Comparison of ENCODE assay signal across 9 mouse cellular contexts in genomic region chr12:112221754-112222439, GRCm38 (mm10).
DNase-seq lines count a peak whose midpoint lies in the region; ATAC-seq and TF ChIP-seq lines count a peak whose summit lies in the region.
"Had no signal": no experiment of that assay in that cellular context is flagged by ENCODE, and none has a peak within 500 bp of the region (broad histone marks: within the 10 kb centered on the region; RNA-seq: fewer than 3 reads in every experiment).

No protein-coding gene starts in this region.

- no peak for TF ChIP-seq POLR2A in limb, embryonic 14.5 days (IDR thresholded peaks at IDR 0.05; ENCODE audit: borderline replicate concordance, extremely low read depth, insufficient read depth, insufficient read length)

- no peak overlapping the region for H3K9ac ChIP-seq in heart, embryonic 12.5 days
- no peak overlapping the region for H3K9ac ChIP-seq in forebrain, postnatal 0 days
- no peak overlapping the region for H3K9ac ChIP-seq in limb, embryonic 14.5 days (ENCODE audit: low read depth, low read length, severe bottlenecking)
- H3K9ac ChIP-seq in intestine, embryonic 16.5 days (ENCODE audit: low read depth, low read length), result no peak overlapping the region
- H3K9ac ChIP-seq: heart, embryonic 15.5 days had no signal

- no peak overlapping the region for H3K4me3 ChIP-seq in heart, embryonic 12.5 days
- H3K4me3 ChIP-seq in forebrain, postnatal 0 days (ENCODE audit: low read depth, low read length), result no peak overlapping the region
- no peak overlapping the region for H3K4me3 ChIP-seq in limb, embryonic 14.5 days (replicated peaks; ENCODE audit: low read length)
- H3K4me3 ChIP-seq in intestine, embryonic 16.5 days (ENCODE audit: low read length), result no peak overlapping the region
- H3K4me3 ChIP-seq: heart, embryonic 15.5 days had no signal

- no peak for DNase-seq in heart, postnatal 4 days
- peak; percentile 72 for DNase-seq in forebrain, postnatal 0 days
- no peak for DNase-seq in limb, embryonic 14.5 days (ENCODE audit: low spot score)
- DNase-seq in right cerebral cortex, postnatal 10 days (ENCODE audit: low spot score in 2 of 2), result peak; percentile 80 to 81
- DNase-seq in spleen, adult 12 weeks (ENCODE audit: low spot score), result no peak
- DNase-seq in urinary bladder, postnatal 36 days (ENCODE audit: low spot score in 2 of 2), result no peak

- no peak for ATAC-seq in heart, embryonic 12.5 days (ENCODE audit: insufficient number of reproducible peaks, low FRiP score)
- ATAC-seq in forebrain, postnatal 0 days, result peak; percentile 74
- 0 out of 2 replicates have a peak, but pooled peaks have one; percentile 13 for ATAC-seq in limb, embryonic 14.5 days (ENCODE audit: low FRiP score, low read depth)
- ATAC-seq in intestine, embryonic 16.5 days, result no peak

- no peak overlapping the region for H3K27ac ChIP-seq in heart, embryonic 12.5 days (ENCODE audit: poor library complexity, severe bottlenecking)
- H3K27ac ChIP-seq in forebrain, postnatal 0 days (ENCODE audit: low read depth, low read length), result no peak overlapping the region
- H3K27ac ChIP-seq in limb, embryonic 14.5 days (replicated peaks; ENCODE audit: low read depth, low read length), result no peak overlapping the region
- H3K27ac ChIP-seq in intestine, embryonic 16.5 days (ENCODE audit: low read length), result no peak overlapping the region
- H3K27ac ChIP-seq: heart, embryonic 15.5 days had no signal

- peaks cover 12% of the 10 kb centered on the region; the same call in 1 of the 2 replicates for H3K27me3 ChIP-seq in heart, embryonic 12.5 days (replicated peaks)
- no peaks in the 10 kb centered on the region for H3K27me3 ChIP-seq in forebrain, postnatal 0 days (ENCODE audit: insufficient read depth, low read length)
- no peaks in the 10 kb centered on the region for H3K27me3 ChIP-seq in limb, embryonic 14.5 days (ENCODE audit: control insufficient read depth, insufficient read depth, low read length)
- no peaks in the 10 kb centered on the region for H3K27me3 ChIP-seq in intestine, embryonic 16.5 days (replicated peaks; ENCODE audit: control insufficient read depth, insufficient read depth, low read length)

- peaks cover 54% of the 10 kb centered on the region for H3K4me1 ChIP-seq in heart, embryonic 12.5 days (replicated peaks)
- H3K4me1 ChIP-seq in forebrain, postnatal 0 days (ENCODE audit: insufficient read depth), result peaks cover 18% of the 10 kb centered on the region
- peaks cover 5% of the 10 kb centered on the region for H3K4me1 ChIP-seq in limb, embryonic 14.5 days (ENCODE audit: control insufficient read depth, insufficient read depth, low read length)
- H3K4me1 ChIP-seq in intestine, embryonic 16.5 days (ENCODE audit: control insufficient read depth, insufficient read depth, low read length), result peaks cover 9% of the 10 kb centered on the region; the same call in 1 of the 2 replicates

- H3K9me3 ChIP-seq in heart, embryonic 12.5 days (replicated peaks), result no peaks in the 10 kb centered on the region
- H3K9me3 ChIP-seq in forebrain, postnatal 0 days (ENCODE audit: low read length), result no peaks in the 10 kb centered on the region
- H3K9me3 ChIP-seq in limb, embryonic 14.5 days (ENCODE audit: control insufficient read depth, low read length), result no peaks in the 10 kb centered on the region
- no peaks in the 10 kb centered on the region for H3K9me3 ChIP-seq in intestine, embryonic 16.5 days (ENCODE audit: control insufficient read depth, low read length)
- H3K9me3 ChIP-seq: heart, embryonic 15.5 days had no signal

- WGBS in heart, embryonic 12.5 days, result 35% methylated on average over 19 of the region's 19 CpGs
- WGBS in forebrain, postnatal 0 days, result 9% methylated on average over 19 of the region's 19 CpGs
- WGBS in limb, embryonic 14.5 days, result 19% methylated on average over 19 of the region's 19 CpGs
- WGBS in intestine, embryonic 16.5 days, result 41% methylated on average over 19 of the region's 19 CpGs

- no peak for TF ChIP-seq CTCF in forebrain, postnatal 0 days (IDR thresholded peaks at IDR 0.05; ENCODE audit: low read depth)

- H3K36me3 ChIP-seq in heart, embryonic 12.5 days, result no peaks in the 10 kb centered on the region
- no peaks in the 10 kb centered on the region for H3K36me3 ChIP-seq in forebrain, postnatal 0 days (ENCODE audit: insufficient read depth)
- H3K36me3 ChIP-seq in limb, embryonic 14.5 days (ENCODE audit: control insufficient read depth, insufficient read depth, low read length), result no peaks in the 10 kb centered on the region
- H3K36me3 ChIP-seq in intestine, embryonic 16.5 days (ENCODE audit: control insufficient read depth, insufficient read depth, low read length), result no peaks in the 10 kb centered on the region
- H3K36me3 ChIP-seq: heart, embryonic 15.5 days had no signal

- H3K4me2 ChIP-seq in heart, embryonic 12.5 days, result peak overlapping the region; percentile 20; the same call in 1 of the 2 replicates
- no peak overlapping the region for H3K4me2 ChIP-seq in forebrain, postnatal 0 days (ENCODE audit: low read depth)
- H3K4me2 ChIP-seq in limb, embryonic 14.5 days (replicated peaks; ENCODE audit: low read depth, low read length, severe bottlenecking), result no peak overlapping the region
- no peak overlapping the region for H3K4me2 ChIP-seq in intestine, embryonic 16.5 days (ENCODE audit: low read depth, low read length)
- H3K4me2 ChIP-seq: heart, embryonic 15.5 days had no signal

Comparison
In these comparisons a context has a peak if more than half of its experiments do, and no peak if none do; other contexts are left out.
1. ATAC-seq: peak in forebrain, postnatal 0 days (single experiment) and limb, embryonic 14.5 days (single experiment); none in heart, embryonic 12.5 days (single experiment) and intestine, embryonic 16.5 days (single experiment).
2. DNase-seq: peak in forebrain, postnatal 0 days (single experiment) and right cerebral cortex, postnatal 10 days (2 of 2); none in heart, postnatal 4 days (single experiment), limb, embryonic 14.5 days (single experiment), spleen, adult 12 weeks (single experiment) and urinary bladder, postnatal 36 days (0 of 2).